Mouse (Mus musculus) ES-E14 (cell line): ENCODE measurements around the gene Ergic1.

ENCODE experiments used
- HCFC1 ChIP-seq: IDR thresholded peaks from 2 replicates; pipeline ENCODE4 v1.6.1; 2012; ENCODE audit warnings: low read length, inconsistent platforms, borderline replicate concordance; ENCODE audit not compliant: insufficient read depth
- MAFK ChIP-seq: IDR thresholded peaks from 2 replicates; pipeline ENCODE4 v1.6.1; 2014; ENCODE audit warnings: mild to moderate bottlenecking, low read depth, low read length, inconsistent platforms; ENCODE audit not compliant: insufficient read depth
- ZC3H11A ChIP-seq: IDR thresholded peaks from 2 replicates; pipeline ENCODE4 v1.6.1; 2012; ENCODE audit warnings: low read depth, mild to moderate bottlenecking, inconsistent platforms, low read length, borderline replicate concordance
- ZNF384 ChIP-seq: IDR thresholded peaks from 2 replicates; pipeline ENCODE4 v1.6.1; 2012; ENCODE audit warnings: low read depth, low read length, inconsistent platforms

- TF ChIP-seq HCFC1 (no peak), ZNF384 (no peak), ZC3H11A (no peak), MAFK (no peak)
These were observed 26.7 kb downstream of the Ergic1 start for GRCm38 (mm10) chr17:26587961-26588487.
